Mouse (Mus musculus) ES-Bruce4 (cell line): Measurements from ENCODE around the gene Ptgfrn. TPM values are rescaled to one million over a fixed set of nuclear protein-coding genes. Genes with fewer than 3 reads are reported as not detected.

Experiments used
- H3K27ac ChIP-seq: 2 replicates; pipeline ENCODE4 v1.5.1; 2012; ENCODE audit warnings: low read length, inconsistent platforms; ENCODE audit not compliant: insufficient read depth
- H3K27me3 ChIP-seq: 2 replicates; pipeline ENCODE4 v1.6.1; 2012; ENCODE audit warnings: mild to moderate bottlenecking, low read length, inconsistent platforms; ENCODE audit not compliant: control insufficient read depth, poor library complexity, insufficient read depth, severe bottlenecking
- H3K36me3 ChIP-seq: 2 replicates; pipeline ENCODE4 v1.6.1; 2012; ENCODE audit warnings: inconsistent platforms, mild to moderate bottlenecking, low read length, moderate library complexity; ENCODE audit not compliant: control insufficient read depth, poor library complexity, insufficient read depth, severe bottlenecking
- H3K4me1 ChIP-seq: one replicate; pipeline ENCODE4 v1.8.1; 2011; ENCODE audit warnings: low read length; ENCODE audit not compliant: control insufficient read depth, insufficient read depth
- H3K4me3 ChIP-seq: 2 replicates; pipeline ENCODE4 v1.5.1; 2011; ENCODE audit warnings: low read depth, mild to moderate bottlenecking, low read length
- H3K9ac ChIP-seq: 2 replicates; pipeline ENCODE4 v1.6.1; 2012; ENCODE audit warnings: low read depth, mild to moderate bottlenecking, inconsistent platforms; ENCODE audit not compliant: poor library complexity, severe bottlenecking
- H3K9me3 ChIP-seq: replicated peaks from 2 replicates; pipeline ENCODE4 v1.6.1; 2012; ENCODE audit warnings: mild to moderate bottlenecking, low read length, inconsistent platforms; ENCODE audit not compliant: control insufficient read depth, poor library complexity, insufficient read depth, severe bottlenecking
- CTCF ChIP-seq: IDR thresholded peaks from one replicate; pipeline ENCODE4 v1.8.1; 2011; ENCODE audit warnings: low read depth, low read length
- EP300 ChIP-seq: IDR thresholded peaks from 2 replicates; pipeline ENCODE4 v1.6.1; 2011; ENCODE audit warnings: low read depth, low read length; ENCODE audit not compliant: insufficient read depth
- POLR2A ChIP-seq: IDR thresholded peaks from one replicate; pipeline ENCODE4 v1.8.1; 2011; ENCODE audit warnings: low read length; ENCODE audit not compliant: insufficient read depth
- polyA plus RNA-seq: library from polyadenylated mRNA; stranded (reverse); fragments of >200 nt; gene quantifications from 2 replicates; pipeline ENCODE4 v1.2.4, GENCODE M21; 2011; ENCODE audit warnings: low read depth; ENCODE audit not compliant: missing spikeins, insufficient read depth, insufficient read length

The Ptgfrn gene
- polyA plus RNA-seq, 1 experiment = 60.7 TPM

DNA sequence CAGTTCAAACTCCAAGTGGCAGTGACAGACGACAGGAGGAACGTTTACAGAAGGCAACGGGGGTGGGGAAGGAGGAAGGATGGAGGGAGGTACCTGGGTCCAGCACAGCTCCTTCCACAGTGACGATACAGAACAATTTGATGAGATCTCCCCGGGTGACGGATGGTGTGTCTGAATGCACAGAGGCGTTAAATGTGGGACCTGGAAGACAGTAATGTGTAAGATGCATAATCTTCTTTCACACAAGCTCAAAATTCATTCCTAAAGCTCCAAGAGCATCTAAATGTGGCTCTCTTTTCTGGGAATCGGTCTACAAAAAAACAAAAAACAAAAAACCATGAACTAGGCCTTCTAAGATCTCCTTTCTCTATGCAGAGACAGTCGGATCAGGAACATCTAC, 60.1 kb downstream of the Ptgfrn start:
- H3K4me1 ChIP-seq = peaks cover 13% of the 10 kb centered on the region
- TF ChIP-seq POLR2A (no peak), CTCF (no peak), EP300 (no peak)
- H3K9ac ChIP-seq = no peak overlapping the region
- H3K27ac ChIP-seq = no peak overlapping the region; the same call in 1 of the 2 replicates
- no peak overlapping the region for H3K4me3 ChIP-seq
- no peaks in the 10 kb centered on the region for H3K9me3 ChIP-seq
- H3K36me3 ChIP-seq = peaks cover 6% of the 10 kb centered on the region; the same call in 1 of the 2 replicates
- no peaks in the 10 kb centered on the region for H3K27me3 ChIP-seq

DNA sequence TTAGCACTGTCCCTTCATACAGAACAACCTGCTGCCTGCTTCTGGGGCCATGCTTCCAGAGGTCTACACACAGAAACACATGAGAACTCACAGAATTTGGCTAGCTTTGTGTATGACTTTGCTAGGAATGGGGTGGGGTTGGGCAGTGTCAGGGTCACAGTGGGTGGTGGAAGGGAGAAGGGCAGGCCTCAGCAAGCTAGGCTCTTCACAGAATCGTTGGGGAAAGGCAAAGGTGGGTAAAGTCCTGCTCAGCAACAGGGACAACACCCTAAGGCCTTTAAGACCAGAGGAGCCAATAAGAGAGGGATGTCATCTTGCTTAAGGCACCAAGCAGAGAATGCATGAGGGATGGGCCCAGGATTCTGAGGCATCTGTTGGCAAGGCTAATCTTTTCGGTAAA, 61.3 kb downstream of the Ptgfrn start:
- Histone ChIP-seq H3K4me3 (no peak overlapping the region), H3K27me3 (no peaks in the 10 kb centered on the region), H3K4me1 (peaks cover 14% of the 10 kb centered on the region), H3K27ac (peak overlapping the region; percentile 30; the same call in 1 of the 2 replicates), H3K36me3 (peaks cover 6% of the 10 kb centered on the region; the same call in 1 of the 2 replicates), H3K9me3 (no peaks in the 10 kb centered on the region), H3K9ac (no peak overlapping the region)
- TF ChIP-seq POLR2A = no peak
- no peak for TF ChIP-seq EP300
- no peak for TF ChIP-seq CTCF

DNA sequence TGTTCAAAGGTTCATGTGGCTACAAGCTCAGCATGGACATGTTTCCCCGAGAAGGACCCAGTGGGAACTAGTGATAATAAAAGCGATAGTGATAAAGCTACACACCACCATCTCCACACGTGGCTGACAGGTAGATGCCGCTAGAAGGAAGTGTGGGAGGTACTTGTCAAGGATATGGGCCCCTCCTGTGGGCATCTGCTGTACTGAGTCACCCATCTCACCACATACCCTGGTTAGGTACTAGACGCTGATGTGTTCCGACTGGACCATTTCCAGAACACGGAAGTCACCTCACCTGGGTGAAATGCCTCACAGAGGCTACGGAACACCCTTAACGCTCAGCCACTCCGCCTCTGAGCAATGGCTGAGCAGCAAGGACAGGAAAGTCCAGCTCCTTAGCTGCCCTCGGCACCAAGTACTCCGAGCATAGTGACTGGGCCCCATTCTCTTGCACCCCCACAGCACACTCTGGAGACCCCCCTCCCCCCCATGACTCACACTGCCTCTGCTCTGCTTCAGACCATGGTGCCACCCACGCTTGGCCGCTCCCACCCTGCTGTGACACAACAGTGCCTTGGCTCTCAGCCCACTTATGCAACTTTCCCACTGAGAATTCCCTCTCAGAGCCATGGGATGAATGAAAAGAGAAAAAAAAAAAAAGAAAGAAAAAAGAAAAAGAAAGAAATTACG, 62.3 kb downstream of the Ptgfrn start:
- peaks cover 6% of the 10 kb centered on the region; the same call in 1 of the 2 replicates for H3K36me3 ChIP-seq

DNA sequence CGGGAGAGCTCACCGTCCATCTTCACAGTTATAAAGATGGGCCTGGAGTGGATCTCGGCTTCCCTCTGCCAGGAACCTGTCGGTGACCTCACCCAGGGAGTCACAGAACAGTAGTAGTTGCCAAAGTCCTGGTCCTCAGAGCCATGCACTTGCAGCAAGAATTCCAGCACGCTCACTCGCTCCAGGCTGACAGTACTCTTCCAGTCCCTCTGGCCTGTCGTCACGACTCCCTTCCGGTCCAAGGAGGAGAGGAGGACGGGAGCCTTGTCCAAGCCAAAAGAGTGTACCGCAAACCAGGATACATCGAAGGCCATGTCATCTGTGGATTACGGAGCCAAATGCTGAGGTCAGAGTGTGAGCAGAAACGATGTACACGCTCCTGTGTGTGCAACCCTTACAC, 64.6 kb downstream of the Ptgfrn start:
- Histone ChIP-seq H3K4me3 (no peak overlapping the region), H3K9me3 (no peaks in the 10 kb centered on the region), H3K27me3 (no peaks in the 10 kb centered on the region), H3K27ac (no peak overlapping the region; the same call in 1 of the 2 replicates), H3K36me3 (peaks cover 7% of the 10 kb centered on the region; the same call in 1 of the 2 replicates), H3K4me1 (peaks cover 15% of the 10 kb centered on the region), H3K9ac (no peak overlapping the region)
- TF ChIP-seq CTCF (no peak), EP300 (no peak), POLR2A (no peak)

More for the DNA sequence above, 62.3 kb downstream of the Ptgfrn start:
- no peaks in the 10 kb centered on the region for H3K9me3 ChIP-seq
- no peak overlapping the region for H3K4me3 ChIP-seq
- H3K27me3 ChIP-seq = no peaks in the 10 kb centered on the region
- no peak overlapping the region for H3K27ac ChIP-seq
- no peak for TF ChIP-seq POLR2A
- no peak for TF ChIP-seq CTCF
- no peak for TF ChIP-seq EP300
- H3K4me1 ChIP-seq = peaks cover 14% of the 10 kb centered on the region
- H3K9ac ChIP-seq = no peak overlapping the region

DNA sequence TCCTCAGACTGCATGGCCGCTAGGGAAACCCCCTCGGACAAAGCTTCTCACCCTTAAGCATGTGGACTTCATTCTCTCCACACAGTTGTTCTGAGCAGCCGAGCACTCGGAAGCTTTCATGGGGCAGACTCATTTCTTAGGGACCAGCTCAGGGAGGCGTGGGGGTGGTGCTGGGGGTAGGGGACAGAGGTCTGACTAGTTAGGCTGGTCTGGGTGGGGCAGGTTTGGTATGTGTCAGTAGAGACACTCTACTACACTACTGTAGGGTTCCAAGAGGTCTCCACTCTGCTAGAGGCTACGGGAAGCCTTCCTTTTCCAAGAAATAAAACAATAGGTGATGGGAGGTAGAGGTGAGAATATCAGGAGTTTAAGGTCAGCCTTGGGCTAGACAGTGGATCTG, 65.4 kb downstream of the Ptgfrn start:
- Histone ChIP-seq H3K27ac (peak overlapping the region; percentile 10; the same call in 1 of the 2 replicates), H3K9me3 (no peaks in the 10 kb centered on the region), H3K4me3 (no peak overlapping the region), H3K4me1 (peaks cover 15% of the 10 kb centered on the region), H3K27me3 (no peaks in the 10 kb centered on the region), H3K36me3 (peaks cover 2% of the 10 kb centered on the region; the same call in 1 of the 2 replicates), H3K9ac (no peak overlapping the region)
- peak; percentile 71; the same call in 1 of the 2 replicates for TF ChIP-seq EP300
- no peak for TF ChIP-seq POLR2A
- no peak for TF ChIP-seq CTCF

DNA sequence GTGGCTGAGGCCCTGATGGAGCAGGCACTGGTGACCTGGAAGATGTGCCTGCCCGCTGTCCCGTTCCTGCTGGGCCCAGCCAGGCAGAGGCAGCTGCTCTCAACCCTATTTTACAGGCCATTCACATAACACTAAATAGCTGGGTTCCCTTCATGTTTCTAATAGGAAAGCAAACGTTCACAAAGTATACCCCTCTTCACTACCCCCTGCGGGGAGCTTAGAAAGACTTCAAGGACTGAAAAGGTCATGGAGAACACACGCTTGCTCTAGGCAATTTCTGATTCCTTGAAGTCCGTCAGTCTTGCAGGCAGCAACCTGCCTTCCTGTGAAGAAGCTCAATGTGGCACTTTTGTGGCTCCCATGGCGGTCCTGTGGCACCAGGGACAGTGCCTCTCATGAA, 68.1 kb downstream of the Ptgfrn start:
- H3K9ac ChIP-seq = no peak overlapping the region
- H3K27me3 ChIP-seq = no peaks in the 10 kb centered on the region
- no peaks in the 10 kb centered on the region for H3K9me3 ChIP-seq
- peaks cover 2% of the 10 kb centered on the region; the same call in 1 of the 2 replicates for H3K36me3 ChIP-seq
- H3K4me3 ChIP-seq = no peak overlapping the region
- H3K4me1 ChIP-seq = peaks cover 8% of the 10 kb centered on the region
- TF ChIP-seq CTCF (no peak), EP300 (no peak), POLR2A (no peak)
- H3K27ac ChIP-seq = no peak overlapping the region
